Mouse (Mus musculus) liver, adult 2 months (tissue): ENCODE data around the gene Arl11.

Experiments
- CTCF ChIP-seq: fragments of 200-500 bp; IDR thresholded peaks from 2 replicates; pipeline ENCODE4 v1.5.1; 2011; ENCODE audit warnings: low read depth, low read length, control low read depth
- POLR2A ChIP-seq: fragments of 200-500 bp; IDR thresholded peaks from 2 replicates; pipeline ENCODE4 v1.6.1; 2011; ENCODE audit warnings: low read length, control low read depth; ENCODE audit not compliant: insufficient read depth; ENCODE audit errors: extremely low read depth

DNA sequence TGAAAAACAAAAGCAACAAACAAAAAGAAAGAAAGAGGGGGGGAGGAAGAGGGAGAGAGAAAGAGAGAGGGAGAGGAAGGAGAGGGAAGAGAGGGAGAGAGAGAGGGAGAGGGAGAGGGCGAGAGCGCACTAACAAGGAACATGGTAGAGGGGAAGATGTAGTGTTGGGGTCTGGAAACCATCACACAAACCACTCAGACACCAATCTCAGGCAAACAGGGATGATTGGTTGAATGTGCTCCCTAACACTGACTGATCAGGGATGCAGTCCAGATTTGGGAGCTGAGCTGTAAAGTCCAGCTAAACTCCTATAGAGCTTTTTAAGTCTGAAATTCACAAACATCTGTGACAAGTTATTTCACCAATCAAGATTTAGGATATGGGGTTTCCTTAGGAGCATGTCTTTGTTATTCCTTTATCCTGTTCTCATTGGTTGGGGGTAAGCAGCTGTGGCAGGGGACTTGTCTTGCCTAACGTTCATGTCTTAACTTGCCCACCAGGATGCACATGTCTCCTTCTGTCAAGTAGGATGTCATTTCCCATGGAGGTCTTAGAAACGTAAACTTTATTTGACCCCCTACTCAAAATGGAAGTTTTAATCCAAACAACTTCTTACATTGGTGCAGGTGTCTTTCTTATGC, 5.5 kb upstream of the Arl11 start:
- TF ChIP-seq CTCF = no peak
- TF ChIP-seq POLR2A = no peak
